Mouse (Mus musculus): ENCODE measurements at regions not wholly inside any gene's neighbourhood (a gene's known extent, or its start where the extent isn't known, plus 50 kb on each side); places are given as distances from the start of the nearest gene placed in this dataset.

DNA sequence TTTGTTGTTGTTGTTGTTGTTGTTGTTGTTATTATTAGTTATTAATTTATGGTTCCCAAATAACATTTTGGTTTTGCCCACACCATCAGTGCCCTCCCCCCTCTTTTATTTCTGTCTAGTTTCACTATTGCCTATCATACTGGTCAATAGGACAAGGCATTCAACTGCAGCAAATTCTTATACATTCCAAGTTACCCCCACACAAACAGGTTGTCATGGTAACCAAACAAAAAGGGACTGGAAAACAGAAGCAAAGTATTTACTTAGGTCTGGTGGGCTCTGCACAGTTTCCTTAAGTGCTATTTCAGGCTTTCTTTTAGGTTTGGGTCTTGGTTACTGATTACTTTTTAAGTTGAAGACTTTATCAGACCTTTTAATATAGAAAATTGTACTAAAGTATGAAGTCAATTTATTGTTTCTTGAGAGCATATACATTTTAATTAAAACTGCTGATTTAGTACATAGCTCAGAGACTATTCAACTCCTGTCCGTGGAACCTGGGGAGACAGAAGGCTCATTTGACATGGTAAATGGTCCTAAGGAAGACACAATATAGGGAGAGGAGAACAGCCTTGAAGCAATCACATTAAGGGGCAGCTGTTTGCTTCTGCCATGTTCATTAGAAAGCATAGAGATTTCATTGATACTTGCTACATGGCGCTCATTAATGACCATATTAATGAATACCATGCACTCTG is 90.3 kb downstream of the Brms1l start:
- no peak for DNase-seq (ENCODE audit: low read depth)
